Mouse (Mus musculus): ENCODE results near the gene Gigyf2. TPM values are rescaled to one million over a fixed set of nuclear protein-coding genes. Genes with fewer than 3 reads are reported as not detected.

Gigyf2 gene
- polyA plus RNA-seq, 1 experiment from 2014 or later: 64.6 TPM

DNA sequence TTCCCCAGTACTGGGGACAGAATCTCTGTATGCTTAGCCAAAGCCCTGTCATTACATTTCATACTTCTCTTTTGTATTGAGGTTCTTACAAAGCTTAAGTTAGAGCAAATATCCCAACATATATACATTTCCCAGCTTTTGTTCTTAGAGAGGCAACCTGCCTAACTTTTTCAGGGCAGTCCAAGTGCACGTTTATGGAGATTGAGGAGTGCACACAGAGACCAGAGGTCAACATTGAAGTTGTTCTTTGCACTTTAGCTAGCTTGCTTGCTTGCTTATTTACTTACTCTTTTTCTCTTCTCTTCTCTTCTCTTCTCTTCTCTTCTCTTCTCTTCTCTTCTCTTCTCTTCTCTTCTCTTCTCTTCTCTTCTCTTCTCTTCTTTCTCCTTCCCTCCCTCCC, 33.5 kb downstream of the Gigyf2 start:
- Histone ChIP-seq H3K4me2 (ENCODE audit: low read length) (no peak overlapping the region), H3K4me3 (ENCODE audit: low read length) (no peak overlapping the region), H3K9ac (ENCODE audit: low read depth, low read length) (no peak overlapping the region), H3K9me3 (ENCODE audit: control insufficient read depth, low read length) (no peaks in the 10 kb centered on the region), H3K27me3 (replicated peaks; ENCODE audit: control insufficient read depth, insufficient read depth, low read length) (no peaks in the 10 kb centered on the region), H3K4me1 (ENCODE audit: control insufficient read depth, insufficient read depth, low read depth, low read length) (no peaks in the 10 kb centered on the region), H3K36me3 (ENCODE audit: control insufficient read depth, insufficient read depth, low read length) (peaks cover 11% of the 10 kb centered on the region), H3K27ac (ENCODE audit: low read depth, low read length) (no peak overlapping the region)
- ATAC-seq: no peak
- 81% methylated on average over 1 of the region's 1 CpGs for WGBS

DNA sequence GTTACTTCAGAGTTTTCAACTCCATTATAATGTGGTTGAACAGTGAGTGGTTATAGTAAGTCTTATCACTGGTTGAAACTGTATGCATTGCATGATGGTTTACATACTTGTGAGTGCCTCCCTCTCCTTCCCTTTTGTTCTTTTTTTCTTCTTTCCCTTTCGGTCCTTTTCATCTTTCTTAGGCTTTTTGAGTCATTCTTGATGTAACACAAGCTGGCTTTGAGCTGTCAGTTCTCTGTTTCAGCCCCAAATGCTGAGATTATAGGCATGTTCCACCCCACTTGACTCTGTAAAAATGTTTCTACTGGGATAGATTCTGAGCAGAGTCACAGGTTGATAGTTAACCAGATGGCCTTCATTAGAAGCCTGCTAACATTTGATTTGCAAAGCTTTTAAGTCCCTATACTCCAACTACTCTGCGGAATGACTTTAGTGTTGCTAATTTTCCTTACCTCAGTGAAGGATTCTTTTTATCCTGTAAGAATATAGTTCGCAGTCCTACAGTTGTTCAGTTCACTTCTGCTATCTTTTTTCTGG, 51.3 kb downstream of the Gigyf2 start:
- 85% methylated on average over 3 of the region's 3 CpGs for WGBS
- Histone ChIP-seq H3K4me2 (ENCODE audit: low read length) (no peak overlapping the region), H3K4me1 (ENCODE audit: control insufficient read depth, insufficient read depth, low read depth, low read length) (no peaks in the 10 kb centered on the region)

DNA sequence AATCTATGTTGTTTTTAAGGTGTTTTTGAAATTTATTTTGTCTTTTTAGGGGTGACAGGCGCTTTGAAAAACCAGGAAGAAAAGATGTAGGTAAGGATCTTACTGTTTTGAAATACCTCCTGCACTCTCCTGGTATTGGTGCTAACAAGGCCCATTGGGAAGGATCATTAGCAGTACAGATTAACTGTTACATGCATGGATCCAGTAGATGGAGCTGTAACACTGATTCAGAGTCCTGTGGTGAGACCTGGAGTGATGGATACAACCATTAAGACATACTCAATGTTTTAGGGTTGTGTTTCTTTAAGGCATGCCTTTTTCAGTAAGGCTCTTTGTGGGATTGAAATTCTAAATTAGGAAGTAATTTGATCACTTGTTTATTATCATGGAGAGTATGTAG, 53.1 kb downstream of the Gigyf2 start:
- peaks cover 2% of the 10 kb centered on the region; the same call in 1 of the 2 replicates for H3K36me3 ChIP-seq (ENCODE audit: control insufficient read depth, insufficient read depth, low read length)
- no peak overlapping the region for H3K4me2 ChIP-seq (ENCODE audit: low read length)
- no peaks in the 10 kb centered on the region for H3K27me3 ChIP-seq (replicated peaks; ENCODE audit: control insufficient read depth, insufficient read depth, low read length)
- no peaks in the 10 kb centered on the region for H3K9me3 ChIP-seq (ENCODE audit: control insufficient read depth, low read length)
- WGBS: 95% methylated on average over 1 of the region's 1 CpGs
- H3K9ac ChIP-seq (ENCODE audit: low read depth, low read length): no peak overlapping the region
- H3K27ac ChIP-seq (ENCODE audit: low read depth, low read length): no peak overlapping the region
- H3K4me3 ChIP-seq (ENCODE audit: low read length): no peak overlapping the region
- ATAC-seq: no peak
- H3K4me1 ChIP-seq (ENCODE audit: control insufficient read depth, insufficient read depth, low read depth, low read length): no peaks in the 10 kb centered on the region

More for the DNA sequence above, 51.3 kb downstream of the Gigyf2 start:
- Histone ChIP-seq H3K27me3 (replicated peaks; ENCODE audit: control insufficient read depth, insufficient read depth, low read length) (no peaks in the 10 kb centered on the region), H3K9ac (ENCODE audit: low read depth, low read length) (no peak overlapping the region), H3K9me3 (ENCODE audit: control insufficient read depth, low read length) (no peaks in the 10 kb centered on the region), H3K4me3 (ENCODE audit: low read length) (no peak overlapping the region), H3K36me3 (ENCODE audit: control insufficient read depth, insufficient read depth, low read length) (peaks cover 5% of the 10 kb centered on the region; the same call in 1 of the 2 replicates), H3K27ac (ENCODE audit: low read depth, low read length) (no peak overlapping the region)
- no peak for ATAC-seq

DNA sequence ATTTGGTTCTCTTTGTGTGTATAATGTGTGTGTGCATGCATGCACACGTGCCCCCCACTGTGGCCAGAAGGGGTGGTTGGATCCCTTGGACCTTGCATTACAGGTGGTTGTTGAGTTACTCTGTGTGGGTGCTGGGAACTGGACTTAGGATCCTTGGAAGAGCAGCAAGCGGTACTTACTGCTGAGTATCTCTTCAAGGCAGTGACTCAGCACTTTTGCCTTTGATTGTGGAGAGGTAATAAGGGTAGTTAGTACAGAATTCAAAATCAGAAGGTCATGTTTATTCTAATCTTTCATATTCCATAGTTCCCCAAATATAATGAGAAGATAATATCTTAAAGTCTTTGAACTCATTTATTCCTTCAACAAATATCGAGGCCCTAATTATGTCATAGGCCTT, 54.4 kb downstream of the Gigyf2 start:
- no peak overlapping the region for H3K27ac ChIP-seq (ENCODE audit: low read depth, low read length)
- H3K4me2 ChIP-seq (ENCODE audit: low read length): no peak overlapping the region
- 92% methylated on average over 3 of the region's 3 CpGs for WGBS
- no peak overlapping the region for H3K4me3 ChIP-seq (ENCODE audit: low read length)
- no peaks in the 10 kb centered on the region for H3K27me3 ChIP-seq (replicated peaks; ENCODE audit: control insufficient read depth, insufficient read depth, low read length)
- H3K9ac ChIP-seq (ENCODE audit: low read depth, low read length): no peak overlapping the region
- no peak for ATAC-seq
- H3K36me3 ChIP-seq (ENCODE audit: control insufficient read depth, insufficient read depth, low read length): peaks cover 2% of the 10 kb centered on the region; the same call in 1 of the 2 replicates
- H3K4me1 ChIP-seq (ENCODE audit: control insufficient read depth, insufficient read depth, low read depth, low read length): no peaks in the 10 kb centered on the region
- H3K9me3 ChIP-seq (ENCODE audit: control insufficient read depth, low read length): no peaks in the 10 kb centered on the region

DNA sequence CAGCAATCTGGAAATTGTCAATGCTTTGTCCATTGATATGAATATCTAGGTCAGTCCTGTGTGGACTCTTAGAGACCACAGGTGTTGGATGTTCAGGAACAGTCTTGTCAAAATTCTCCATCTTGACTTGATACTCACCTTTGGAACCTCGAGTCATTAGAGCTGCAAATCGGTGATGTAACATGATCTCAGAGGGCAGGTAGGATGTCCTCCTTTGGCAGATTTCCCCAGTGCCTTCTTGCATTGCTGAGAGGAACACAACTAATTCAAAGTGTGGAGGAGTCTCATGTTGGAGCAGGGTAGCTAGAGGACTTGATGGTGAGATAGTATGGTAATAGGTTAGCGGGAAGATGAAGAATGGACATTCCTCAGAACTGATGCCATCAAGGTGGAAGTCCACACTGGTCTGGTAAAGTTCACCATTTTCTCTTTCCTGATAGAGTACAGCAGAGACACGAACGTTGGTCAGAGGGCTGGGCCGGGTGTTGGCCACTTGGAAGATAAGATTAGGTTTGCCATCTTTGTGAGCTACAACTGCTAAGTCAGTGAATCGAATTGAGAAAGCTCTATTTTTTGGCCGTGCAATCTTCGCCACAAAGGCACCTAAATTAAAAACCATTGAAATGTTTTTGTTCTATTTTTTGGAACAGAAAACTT, 59.8 kb downstream of the Gigyf2 start:
- Histone ChIP-seq H3K4me3 (ENCODE audit: low read length) (no peak overlapping the region), H3K27me3 (replicated peaks; ENCODE audit: control insufficient read depth, insufficient read depth, low read length) (no peaks in the 10 kb centered on the region), H3K36me3 (ENCODE audit: control insufficient read depth, insufficient read depth, low read length) (peaks cover 5% of the 10 kb centered on the region; the same call in 1 of the 2 replicates), H3K9ac (ENCODE audit: low read depth, low read length) (no peak overlapping the region), H3K4me2 (ENCODE audit: low read length) (no peak overlapping the region), H3K27ac (ENCODE audit: low read depth, low read length) (no peak overlapping the region), H3K4me1 (ENCODE audit: control insufficient read depth, insufficient read depth, low read depth, low read length) (no peaks in the 10 kb centered on the region), H3K9me3 (ENCODE audit: control insufficient read depth, low read length) (no peaks in the 10 kb centered on the region)
- WGBS: 95% methylated on average over 9 of the region's 9 CpGs
- no peak for ATAC-seq

DNA sequence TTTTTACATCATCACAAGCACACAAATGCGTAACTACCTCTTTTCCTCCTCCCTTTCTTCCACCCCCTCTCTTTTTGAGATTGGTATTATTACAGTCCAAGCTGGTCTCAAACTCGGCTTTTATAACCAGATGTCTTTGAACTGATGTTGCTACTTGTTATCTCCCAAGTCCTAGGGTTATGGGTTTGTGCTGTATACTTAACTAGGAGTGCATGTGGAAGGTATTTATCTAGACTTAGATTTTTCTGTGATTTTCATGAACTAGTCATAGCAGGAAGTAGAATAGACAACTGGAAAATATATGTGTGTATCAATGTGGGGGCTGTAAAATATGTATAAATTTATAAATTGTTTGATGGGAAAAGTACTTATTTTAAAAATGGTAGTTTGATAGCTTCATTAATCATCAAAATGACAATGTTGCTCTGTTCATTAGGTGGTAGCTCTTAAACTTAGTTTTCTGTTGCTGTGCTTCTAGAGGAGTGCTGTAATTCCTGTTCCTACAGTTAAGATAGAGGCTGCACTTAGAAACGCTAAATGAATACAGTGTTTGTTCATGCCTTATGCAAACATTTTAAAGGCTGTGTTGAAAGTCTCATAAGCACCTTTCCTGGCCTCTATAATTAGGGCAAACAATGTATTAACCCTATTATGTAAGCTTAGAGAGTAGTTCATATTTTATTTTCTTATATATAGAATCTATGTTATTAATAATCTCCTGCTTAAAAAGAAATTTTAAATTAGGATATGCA, 66.8 kb downstream of the Gigyf2 start:
- no peaks in the 10 kb centered on the region for H3K9me3 ChIP-seq (ENCODE audit: control insufficient read depth, low read length)
- H3K4me3 ChIP-seq (ENCODE audit: low read length): no peak overlapping the region
- H3K36me3 ChIP-seq (ENCODE audit: control insufficient read depth, insufficient read depth, low read length): peaks cover 5% of the 10 kb centered on the region; the same call in 1 of the 2 replicates
- WGBS: 88% methylated on average over 3 of the region's 3 CpGs
- no peak overlapping the region for H3K4me2 ChIP-seq (ENCODE audit: low read length)
- H3K4me1 ChIP-seq (ENCODE audit: control insufficient read depth, insufficient read depth, low read depth, low read length): no peaks in the 10 kb centered on the region
- H3K27me3 ChIP-seq (replicated peaks; ENCODE audit: control insufficient read depth, insufficient read depth, low read length): no peaks in the 10 kb centered on the region
- no peak overlapping the region for H3K9ac ChIP-seq (ENCODE audit: low read depth, low read length)
- no peak overlapping the region for H3K27ac ChIP-seq (ENCODE audit: low read depth, low read length)
- ATAC-seq: no peak

DNA sequence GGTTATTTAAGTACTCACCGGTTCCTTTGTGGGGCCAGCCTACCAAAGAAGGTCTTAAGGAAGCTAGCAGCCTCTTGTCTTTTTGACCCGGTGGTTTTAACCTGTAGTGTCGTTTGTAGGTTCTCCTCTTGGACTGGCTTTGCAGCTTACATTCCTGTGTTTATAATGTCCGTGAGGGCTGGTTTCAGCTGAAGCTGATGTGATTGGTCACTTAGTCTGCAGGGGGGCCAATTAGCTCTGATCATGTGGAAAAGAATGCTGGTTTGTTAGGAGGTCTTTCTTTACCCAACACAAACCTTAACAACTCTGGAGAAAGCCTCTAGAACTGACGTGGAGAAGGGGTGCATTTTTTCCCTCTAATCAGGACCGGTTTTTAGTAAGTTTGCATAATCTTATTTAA, 67.8 kb downstream of the Gigyf2 start, which contains the start of gene Kcnj13:
Gene Kcnj13 (minus strand): TSS at position 136 of the 400 bp plus-strand sequence.
- Histone ChIP-seq H3K36me3 (ENCODE audit: control insufficient read depth, insufficient read depth, low read length) (0 out of 2 replicates have a peak, but pooled peaks cover 2% of the 10 kb centered on the region), H3K4me2 (ENCODE audit: low read length) (no peak within 1 kb of the TSS), H3K27ac (ENCODE audit: low read depth, low read length) (no peak within 1 kb of the TSS), H3K9ac (ENCODE audit: low read depth, low read length) (no peak within 1 kb of the TSS), H3K27me3 (replicated peaks; ENCODE audit: control insufficient read depth, insufficient read depth, low read length) (no peaks in the 10 kb centered on the region), H3K4me3 (ENCODE audit: low read length) (no peak within 1 kb of the TSS), H3K9me3 (ENCODE audit: control insufficient read depth, low read length) (no peaks in the 10 kb centered on the region), H3K4me1 (ENCODE audit: control insufficient read depth, insufficient read depth, low read depth, low read length) (no peaks in the 10 kb centered on the region)
- no peak for ATAC-seq
- 49% methylated on average over 6 of the region's 6 CpGs for WGBS

DNA sequence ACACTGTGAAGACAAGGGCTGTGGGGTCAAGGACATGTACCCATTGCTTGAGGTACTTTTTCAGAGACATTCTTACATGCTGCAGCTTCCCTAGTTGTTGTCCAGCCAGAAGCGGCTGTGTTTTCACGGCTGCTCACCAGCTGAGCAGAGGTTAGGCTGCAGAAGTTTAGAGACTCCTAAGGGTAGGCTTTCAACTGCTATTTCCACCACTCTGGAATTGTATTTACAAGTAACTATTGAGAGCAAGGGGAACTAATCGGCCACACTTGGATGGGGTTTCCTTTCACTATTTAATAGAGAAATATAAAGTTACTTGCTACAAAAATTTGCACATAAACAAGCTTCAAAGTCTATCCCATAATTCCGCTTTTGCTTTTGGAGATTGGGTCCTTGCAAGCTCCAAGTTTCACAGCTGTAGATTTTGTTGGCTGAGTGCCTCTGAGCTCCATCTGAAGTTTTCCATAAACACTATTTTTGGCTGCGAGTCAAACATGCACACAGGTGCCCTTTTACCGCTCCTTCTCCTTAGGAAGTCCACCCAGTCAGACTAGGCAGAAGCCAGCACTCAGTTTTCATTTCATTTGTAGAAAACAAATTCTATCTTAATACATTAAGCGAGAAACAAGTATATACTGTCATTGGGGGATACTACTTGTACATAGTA, 70.3 kb downstream of the Gigyf2 start:
- Histone ChIP-seq H3K4me1 (ENCODE audit: control insufficient read depth, insufficient read depth, low read depth, low read length) (no peaks in the 10 kb centered on the region), H3K4me3 (ENCODE audit: low read length) (no peak overlapping the region), H3K27ac (ENCODE audit: low read depth, low read length) (no peak overlapping the region), H3K36me3 (ENCODE audit: control insufficient read depth, insufficient read depth, low read length) (no peaks in the 10 kb centered on the region), H3K4me2 (ENCODE audit: low read length) (no peak overlapping the region), H3K9ac (ENCODE audit: low read depth, low read length) (no peak overlapping the region), H3K9me3 (ENCODE audit: control insufficient read depth, low read length) (no peaks in the 10 kb centered on the region), H3K27me3 (replicated peaks; ENCODE audit: control insufficient read depth, insufficient read depth, low read length) (no peaks in the 10 kb centered on the region)
- ATAC-seq: no peak
- WGBS: 84% methylated on average over 7 of the region's 7 CpGs

DNA sequence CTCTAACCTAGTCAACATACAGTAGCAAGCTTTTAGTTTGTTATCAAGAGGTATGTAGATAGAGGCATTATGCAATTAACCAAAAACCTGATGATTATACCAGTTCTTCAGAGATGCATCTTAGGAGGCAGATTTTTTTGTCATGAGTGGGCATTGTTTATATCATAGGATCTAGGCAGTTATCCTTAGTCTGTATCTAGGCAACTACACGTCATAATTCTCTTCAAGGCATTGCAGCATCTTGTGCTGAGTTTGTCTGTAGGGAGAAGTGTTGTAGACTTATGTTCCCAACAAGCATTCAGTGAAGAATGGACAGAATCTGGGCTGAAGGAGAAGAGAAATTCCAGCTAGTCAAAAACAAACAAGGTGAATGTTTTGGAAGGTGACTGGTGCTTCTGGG, 77.9 kb downstream of the Gigyf2 start:
- Histone ChIP-seq H3K36me3 (ENCODE audit: control insufficient read depth, insufficient read depth, low read length) (peaks cover 28% of the 10 kb centered on the region), H3K9ac (ENCODE audit: low read depth, low read length) (no peak overlapping the region), H3K9me3 (ENCODE audit: control insufficient read depth, low read length) (no peaks in the 10 kb centered on the region), H3K4me2 (ENCODE audit: low read length) (no peak overlapping the region), H3K27me3 (replicated peaks; ENCODE audit: control insufficient read depth, insufficient read depth, low read length) (no peaks in the 10 kb centered on the region), H3K4me3 (ENCODE audit: low read length) (no peak overlapping the region), H3K27ac (ENCODE audit: low read depth, low read length) (no peak overlapping the region), H3K4me1 (ENCODE audit: control insufficient read depth, insufficient read depth, low read depth, low read length) (no peaks in the 10 kb centered on the region)
- 97% methylated on average over 1 of the region's 1 CpGs for WGBS
- no peak for ATAC-seq
